Mouse (Mus musculus) thymus, adult 2 months (tissue): Measurements from ENCODE around the gene Gm20390. TPM values are rescaled to one million over a fixed set of nuclear protein-coding genes. Genes with fewer than 3 reads are reported as not detected.

ENCODE experiments used
- DNase-seq: peaks from one replicate; pipeline ENCODE4 v3.0.0; 2021
- H3K27ac ChIP-seq: fragments of 200-500 bp; 2 replicates; pipeline ENCODE4 v1.5.1; 2012; ENCODE audit warnings: low read length, control low read depth; ENCODE audit not compliant: control insufficient read depth, insufficient read depth
- H3K27me3 ChIP-seq: fragments of 200-500 bp; 2 replicates; pipeline ENCODE4 v1.6.1; 2012; ENCODE audit warnings: mild to moderate bottlenecking, low read length, moderate library complexity, mixed read lengths; ENCODE audit not compliant: control insufficient read depth, insufficient read depth
- H3K36me3 ChIP-seq: fragments of 200-500 bp; 2 replicates; pipeline ENCODE4 v1.6.1; 2012; ENCODE audit warnings: mild to moderate bottlenecking, low read length, moderate library complexity; ENCODE audit not compliant: control insufficient read depth, insufficient read depth
- H3K4me1 ChIP-seq: fragments of 200-500 bp; replicated peaks from 2 replicates; pipeline ENCODE4 v1.6.1; 2012; ENCODE audit warnings: low read length; ENCODE audit not compliant: control insufficient read depth, insufficient read depth
- H3K4me3 ChIP-seq: fragments of 200-500 bp; 2 replicates; pipeline ENCODE4 v1.5.1; 2012; ENCODE audit warnings: mild to moderate bottlenecking, low read length, control low read depth, moderate library complexity; ENCODE audit not compliant: control insufficient read depth, insufficient read depth
- CTCF ChIP-seq: fragments of 200-500 bp; IDR thresholded peaks from 2 replicates; pipeline ENCODE4 v1.5.1; 2012; ENCODE audit warnings: mild to moderate bottlenecking, control low read depth, low read length, moderate library complexity, borderline replicate concordance; ENCODE audit not compliant: control insufficient read depth, poor library complexity, insufficient read depth; ENCODE audit errors: extremely low read depth
- POLR2A ChIP-seq: fragments of 200-500 bp; IDR thresholded peaks from 2 replicates; pipeline ENCODE4 v1.6.1; 2012; ENCODE audit warnings: mild to moderate bottlenecking, low read length, control low read depth, moderate library complexity; ENCODE audit not compliant: control insufficient read depth, poor library complexity, insufficient read depth; ENCODE audit errors: extremely low read depth
- WGBS: fragments of 180-500 bp; shearing (Covaris S2); methylation state at CpG from one replicate; pipeline ENCODE4 v1.1.7; 2018; 5-methylcytosine and 5-hydroxymethylcytosine counted together
- polyA plus RNA-seq: library from polyadenylated mRNA; depleted of rRNA; stranded (reverse); fragments of >200 nt; gene quantifications from 2 replicates; pipeline ENCODE4 v1.2.3, GENCODE M21; 2012

Gene Gm20390
- polyA plus RNA-seq, 1 experiment, result 8.1 TPM

GRCm38 (mm10) chr11:93968848-93969128 is 695 bp upstream of the Gm20390 start:
- 48% methylated on average over 6 of the region's 6 CpGs for WGBS
- DNase-seq, result no peak
- H3K4me1 ChIP-seq, result peaks cover 5% of the 10 kb centered on the region
- no peak overlapping the region for H3K27ac ChIP-seq
- TF ChIP-seq POLR2A (no peak), CTCF (no peak)
- H3K4me3 ChIP-seq, result no peak overlapping the region
- peaks cover 13% of the 10 kb centered on the region; the same call in 1 of the 2 replicates for H3K36me3 ChIP-seq
- no peaks in the 10 kb centered on the region for H3K27me3 ChIP-seq

- TF ChIP-seq POLR2A (no peak), CTCF (no peak)
- no peak for DNase-seq
- 3% methylated on average over 11 of the region's 11 CpGs for WGBS
- Histone ChIP-seq H3K36me3 (peaks cover 27% of the 10 kb centered on the region), H3K27me3 (no peaks in the 10 kb centered on the region), H3K4me1 (peaks cover 5% of the 10 kb centered on the region), H3K4me3 (peak overlapping the region; percentile 77), H3K27ac (peak overlapping the region; percentile 42)
These were observed 712 bp downstream of the Gm20390 start for GRCm38 (mm10) chr11:93967381-93967780.

- WGBS, result 89% methylated on average over 6 of the region's 6 CpGs
- TF ChIP-seq CTCF, result no peak
- TF ChIP-seq POLR2A, result no peak
- DNase-seq, result no peak
- H3K27ac ChIP-seq, result no peak overlapping the region
- no peak overlapping the region for H3K4me3 ChIP-seq
- peaks cover 36% of the 10 kb centered on the region for H3K36me3 ChIP-seq
- no peaks in the 10 kb centered on the region for H3K27me3 ChIP-seq
- peaks cover 5% of the 10 kb centered on the region for H3K4me1 ChIP-seq
These were observed 2.7 kb downstream of the Gm20390 start for GRCm38 (mm10) chr11:93965391-93965790.

GRCm38 (mm10) chr11:93963013-93963412 is 5.1 kb downstream of the Gm20390 start:
- no peak overlapping the region for H3K27ac ChIP-seq
- peaks cover 50% of the 10 kb centered on the region for H3K36me3 ChIP-seq
- no peak overlapping the region for H3K4me3 ChIP-seq
- no peak for DNase-seq
- H3K27me3 ChIP-seq, result no peaks in the 10 kb centered on the region
- H3K4me1 ChIP-seq, result peaks cover 5% of the 10 kb centered on the region
- WGBS, result 94% methylated on average over 4 of the region's 4 CpGs
- TF ChIP-seq CTCF (no peak), POLR2A (no peak)

- H3K27ac ChIP-seq, result no peak overlapping the region
- H3K27me3 ChIP-seq, result no peaks in the 10 kb centered on the region
- H3K4me3 ChIP-seq, result no peak overlapping the region
- TF ChIP-seq CTCF, result no peak
- TF ChIP-seq POLR2A, result no peak
- no peak for DNase-seq
- 98% methylated on average over 6 of the region's 6 CpGs for WGBS
- H3K36me3 ChIP-seq, result peaks cover 50% of the 10 kb centered on the region
- H3K4me1 ChIP-seq, result peaks cover 2% of the 10 kb centered on the region; the same call in 1 of the 2 replicates
These were observed 6.6 kb downstream of the Gm20390 start for GRCm38 (mm10) chr11:93961482-93961881.

GRCm38 (mm10) chr11:93957746-93958145 is 10.3 kb downstream of the Gm20390 start:
- H3K4me3 ChIP-seq, result no peak overlapping the region
- WGBS, result 95% methylated on average over 4 of the region's 4 CpGs

GRCm38 (mm10) chr11:93957031-93957555 is 11.0 kb downstream of the Gm20390 start:
- Histone ChIP-seq H3K4me3 (no peak overlapping the region), H3K27me3 (no peaks in the 10 kb centered on the region), H3K27ac (no peak overlapping the region), H3K36me3 (peaks cover 20% of the 10 kb centered on the region), H3K4me1 (peaks cover 12% of the 10 kb centered on the region)
- no peak for TF ChIP-seq CTCF
- TF ChIP-seq POLR2A, result no peak
- DNase-seq, result no peak
- 97% methylated on average over 2 of the region's 2 CpGs for WGBS

More at GRCm38 (mm10) chr11:93957746-93958145, 10.3 kb downstream of the Gm20390 start:
- no peak for DNase-seq
- Histone ChIP-seq H3K36me3 (peaks cover 26% of the 10 kb centered on the region), H3K4me1 (peaks cover 12% of the 10 kb centered on the region), H3K27ac (no peak overlapping the region), H3K27me3 (no peaks in the 10 kb centered on the region)
- TF ChIP-seq POLR2A (no peak), CTCF (no peak)
